Mouse (Mus musculus) cerebellum, adult 11 months (tissue): ENCODE data around the gene Pcbp2.

Experiments
- DNase-seq: peaks from one replicate; pipeline ENCODE4 v3.0.0; 2022

The Pcbp2 gene

DNA sequence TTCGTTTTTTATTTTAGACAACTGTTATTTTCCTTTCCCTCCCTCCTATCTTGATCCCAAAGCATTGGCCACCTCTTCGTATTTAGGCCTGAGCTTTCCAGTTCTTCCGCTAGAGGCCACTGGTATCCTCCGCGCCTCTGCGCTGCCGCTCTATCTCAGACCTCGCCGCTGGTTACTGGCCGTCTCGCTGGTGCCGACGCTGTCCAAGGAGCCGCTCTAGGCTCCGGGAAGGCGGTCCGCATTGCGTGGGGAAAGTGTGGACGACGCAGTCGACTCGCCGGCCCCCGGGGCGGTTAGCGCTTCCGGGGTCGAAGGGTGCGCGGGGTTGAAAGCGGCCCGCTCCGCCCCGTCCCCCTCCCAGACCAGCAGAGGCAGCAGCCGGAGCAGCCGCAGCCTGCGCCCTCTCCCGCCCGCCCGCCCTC is at the start of gene Pcbp2:
Gene Pcbp2, plus strand, starts transcription at position 357 of the 422 bp plus-strand sequence.
- DNase-seq = peak; percentile 95

- DNase-seq = no peak
Observed at GRCm38 (mm10) chr15:102420986-102421385, 49.4 kb upstream of the Pcbp2 start.

- no peak for DNase-seq
Observed at GRCm38 (mm10) chr15:102421437-102421836, 48.9 kb upstream of the Pcbp2 start.

GRCm38 (mm10) chr15:102423602-102424240 is 46.6 kb upstream of the Pcbp2 start:
- DNase-seq = no peak

GRCm38 (mm10) chr15:102424657-102425056 is 45.7 kb upstream of the Pcbp2 start:
- no peak for DNase-seq

DNA sequence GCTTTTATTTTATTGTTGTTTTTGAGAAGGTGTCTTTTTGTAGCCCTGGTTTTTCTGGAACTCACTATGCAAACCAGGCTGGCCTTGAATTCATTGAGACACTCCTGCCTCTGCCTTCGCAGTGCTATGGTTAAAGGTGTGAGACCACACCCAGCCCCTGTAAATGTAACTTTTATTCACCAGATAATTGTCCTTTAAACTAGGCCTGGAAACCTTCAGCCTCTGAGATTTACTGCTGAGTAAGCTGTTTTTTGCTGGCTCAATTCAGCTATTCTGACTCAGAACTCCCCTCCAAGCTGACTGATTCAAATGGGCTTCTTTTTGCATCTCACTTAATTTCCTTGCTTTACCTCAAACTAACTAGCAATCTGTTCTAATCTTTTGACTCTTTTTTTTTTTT is 43.4 kb upstream of the Pcbp2 start:
- DNase-seq = no peak

- DNase-seq = no peak
Observed at GRCm38 (mm10) chr15:102432046-102432445, 38.3 kb upstream of the Pcbp2 start.

DNA sequence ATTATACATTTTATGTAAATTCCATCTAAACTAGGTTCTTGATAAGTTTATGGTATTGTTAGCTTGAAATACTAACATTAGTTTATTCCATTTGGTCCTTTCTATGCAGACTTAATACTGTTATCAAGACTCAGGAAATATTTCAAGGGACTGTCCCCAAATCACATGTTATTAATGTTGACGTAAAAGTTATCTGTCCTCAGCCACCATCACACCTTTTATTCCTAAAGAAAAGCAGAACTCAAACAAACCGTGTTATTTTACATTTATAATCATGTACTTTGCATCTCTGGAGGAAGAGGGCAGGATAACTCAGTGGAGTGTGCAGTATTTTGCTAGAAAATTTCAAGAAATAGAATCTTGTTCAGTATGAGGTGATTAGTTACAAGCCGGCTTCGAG is 37.2 kb upstream of the Pcbp2 start:
- DNase-seq = no peak

- DNase-seq = peak; percentile 74
Observed at GRCm38 (mm10) chr15:102442490-102442889, 27.8 kb upstream of the Pcbp2 start.

- DNase-seq = no peak
Observed at GRCm38 (mm10) chr15:102445146-102445545, 25.2 kb upstream of the Pcbp2 start, which contains the start of gene Amhr2. TSS of gene Amhr2 (plus strand) at chr15:102445367.

DNA sequence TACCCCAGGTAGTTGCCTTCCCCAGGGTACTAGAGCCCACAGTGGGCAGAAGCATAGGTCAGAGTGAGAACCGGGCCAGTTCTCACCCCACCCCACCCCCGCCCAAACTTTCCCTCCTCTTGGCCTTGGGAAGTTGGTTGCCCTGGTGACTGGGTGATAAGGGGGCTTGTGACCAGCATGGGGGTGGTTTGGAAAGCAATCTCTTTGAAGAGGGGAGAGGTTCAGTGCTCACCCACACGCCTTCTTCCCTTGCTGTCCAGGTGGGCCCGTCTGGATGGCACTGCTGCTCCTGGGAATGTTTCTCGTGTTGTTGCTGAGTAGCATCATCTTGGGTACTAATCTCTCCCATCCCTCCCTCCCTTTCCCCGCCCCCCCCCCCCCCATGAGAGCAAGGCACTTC is 23.9 kb upstream of the Pcbp2 start:
- no peak for DNase-seq

DNA sequence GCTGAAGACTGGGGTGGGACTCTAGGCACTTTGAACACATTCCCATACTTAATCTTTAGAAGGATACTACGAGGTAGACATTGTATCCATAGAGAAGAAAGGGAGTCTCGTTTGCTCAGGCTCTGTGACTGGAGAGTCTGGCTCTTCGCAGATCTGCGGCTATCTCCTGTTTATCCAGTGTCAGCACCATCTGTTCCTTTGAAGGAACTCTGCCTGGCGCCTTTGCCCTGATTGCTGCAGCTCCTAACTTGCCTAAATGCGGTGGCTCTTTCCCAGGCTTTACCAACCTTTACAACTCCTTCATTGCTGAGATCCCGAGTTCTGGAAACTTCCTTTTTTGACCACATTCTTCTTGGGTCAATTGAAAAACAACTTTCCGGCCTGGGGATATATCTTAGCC is 21.0 kb upstream of the Pcbp2 start:
- DNase-seq = no peak

GRCm38 (mm10) chr15:102450928-102451327 is 19.4 kb upstream of the Pcbp2 start:
- no peak for DNase-seq

DNA sequence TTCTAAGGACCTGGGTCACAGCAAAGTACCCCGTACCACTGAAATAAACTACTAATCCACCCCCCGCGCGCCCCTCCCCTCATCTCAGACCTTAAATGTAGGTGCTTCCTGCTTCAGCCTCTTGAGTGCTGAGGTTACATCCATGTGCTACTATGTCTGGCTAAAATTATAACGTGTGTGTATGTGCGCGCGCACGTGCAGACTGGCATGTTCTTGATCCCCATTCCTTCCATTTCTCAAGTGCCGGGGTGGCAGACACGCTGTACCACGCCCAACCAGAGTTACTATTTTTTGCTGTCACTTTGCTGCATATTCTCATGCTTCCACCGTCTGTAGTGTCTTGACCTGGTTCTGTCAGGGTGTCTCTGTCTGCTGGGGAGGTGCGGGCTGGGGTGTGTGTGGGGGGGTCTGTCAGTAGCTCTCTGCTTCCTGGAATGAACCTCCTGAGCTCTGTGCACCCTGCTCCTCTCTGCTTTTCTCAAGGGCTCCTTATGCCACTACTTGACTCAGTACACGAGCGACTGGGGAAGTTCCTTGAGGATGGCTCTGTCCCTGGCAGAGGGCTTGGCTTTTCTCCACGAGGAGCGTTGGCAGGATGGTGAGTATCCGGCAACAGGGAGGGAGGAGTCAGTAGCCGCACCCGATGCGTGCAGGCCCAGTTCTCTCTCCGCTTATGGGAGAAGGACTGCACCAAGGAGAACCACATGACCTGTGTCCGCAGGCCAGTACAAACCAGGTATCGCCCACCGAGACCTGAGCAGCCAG is 18.5 kb upstream of the Pcbp2 start:
- DNase-seq = no peak

GRCm38 (mm10) chr15:102455993-102456392 is 14.3 kb upstream of the Pcbp2 start:
- no peak for DNase-seq

- no peak for DNase-seq
Observed at GRCm38 (mm10) chr15:102458050-102458736, 12.1 kb upstream of the Pcbp2 start.

DNA sequence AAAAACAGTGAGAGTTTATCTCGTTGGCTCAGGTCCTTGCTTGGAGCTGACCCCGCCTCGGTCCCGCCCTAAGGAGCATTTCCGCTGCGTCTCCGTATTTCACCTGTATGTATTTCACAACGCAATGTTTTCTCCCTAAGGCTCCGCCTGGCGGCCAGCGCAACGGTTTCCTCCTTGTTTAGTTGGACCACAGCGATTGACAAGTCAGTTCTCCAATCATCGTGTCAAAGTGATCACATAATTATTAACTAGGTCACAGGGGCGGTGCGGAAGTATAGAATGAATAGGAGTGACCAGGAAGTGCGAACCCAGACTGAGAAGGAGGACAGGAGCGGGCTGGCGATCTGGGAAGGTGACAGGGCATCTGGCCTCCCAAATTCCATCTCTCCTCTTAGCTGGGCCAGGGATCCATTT is 11.4 kb upstream of the Pcbp2 start, which contains the start of gene Prr13:
Gene Prr13, plus strand, starts transcription at position 125 of the 414 bp plus-strand sequence.
- DNase-seq = peak; percentile 94

DNA sequence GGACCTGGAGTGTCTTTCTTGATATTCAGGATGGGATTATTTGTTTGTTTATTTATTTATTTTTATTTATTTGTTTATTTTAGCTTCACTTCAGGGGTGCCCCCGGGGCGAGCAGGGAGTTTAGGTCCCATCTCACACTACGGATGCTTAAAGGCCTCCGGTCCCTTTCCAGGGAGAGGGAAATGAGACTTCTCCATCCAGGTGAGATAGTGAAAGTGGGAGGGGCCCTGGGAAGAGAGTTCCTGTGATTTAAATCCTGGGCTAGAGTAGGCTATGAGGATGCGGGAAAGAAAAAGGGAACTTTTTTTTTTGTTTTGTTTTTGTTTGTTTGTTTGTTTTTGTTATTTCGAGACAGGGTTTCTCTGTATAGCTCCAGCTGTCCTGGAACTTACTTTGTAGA is 11.0 kb upstream of the Pcbp2 start:
- DNase-seq = no peak

DNA sequence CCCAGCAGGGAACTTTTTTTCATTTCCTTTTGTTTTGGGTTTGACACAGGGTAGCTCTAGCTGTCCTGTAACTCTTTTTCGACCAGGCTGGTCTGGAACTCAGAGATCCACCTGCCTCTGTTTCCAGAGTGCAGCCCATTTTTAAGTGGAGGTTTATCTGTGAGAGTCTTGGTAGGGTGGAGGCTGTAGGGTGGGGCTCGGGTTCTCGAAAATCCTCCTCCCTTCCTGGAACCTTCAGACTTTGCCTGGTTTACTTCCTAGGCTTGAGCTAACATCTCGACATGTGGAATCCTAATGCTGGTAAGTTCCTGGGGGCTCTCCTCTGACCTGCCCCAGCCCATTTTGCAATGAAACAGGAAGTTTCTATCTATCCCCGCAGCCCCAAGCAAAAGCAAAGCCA is 10.5 kb upstream of the Pcbp2 start:
- DNase-seq = no peak

GRCm38 (mm10) chr15:102460409-102460808 is 9.9 kb upstream of the Pcbp2 start:
- no peak for DNase-seq

GRCm38 (mm10) chr15:102460971-102461370 is 9.4 kb upstream of the Pcbp2 start:
- DNase-seq = no peak

DNA sequence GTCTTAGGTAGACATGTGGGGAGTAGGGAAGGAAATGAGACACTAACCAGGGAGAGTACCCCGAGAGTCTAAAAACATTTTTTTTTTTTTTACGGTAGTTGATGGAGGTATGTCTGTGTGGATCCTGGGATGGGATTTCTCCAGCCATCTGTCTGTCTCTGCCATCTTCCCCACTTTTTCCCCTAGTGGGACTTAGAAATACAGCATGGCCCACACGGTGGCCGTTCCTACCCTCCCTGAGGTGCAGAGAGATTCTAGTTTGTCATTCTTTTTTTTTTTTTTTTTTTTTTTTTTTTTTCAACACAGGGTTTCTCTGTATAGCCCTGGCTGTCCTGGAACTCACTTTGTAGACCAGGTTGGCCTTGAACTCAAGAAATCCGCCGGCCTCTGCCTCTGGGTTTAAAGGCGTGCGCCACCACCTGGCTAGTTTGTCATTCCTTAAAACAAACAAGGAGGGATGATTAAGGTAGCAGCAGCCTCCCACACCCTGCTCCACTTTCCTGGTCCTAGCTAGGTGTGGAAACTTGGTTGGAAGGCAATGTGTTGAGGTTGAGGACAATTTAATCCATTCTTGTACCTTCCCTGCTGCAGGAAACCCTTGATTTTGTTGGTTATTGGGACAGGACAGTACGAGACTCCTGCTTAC is 8.8 kb upstream of the Pcbp2 start:
- DNase-seq = no peak

DNA sequence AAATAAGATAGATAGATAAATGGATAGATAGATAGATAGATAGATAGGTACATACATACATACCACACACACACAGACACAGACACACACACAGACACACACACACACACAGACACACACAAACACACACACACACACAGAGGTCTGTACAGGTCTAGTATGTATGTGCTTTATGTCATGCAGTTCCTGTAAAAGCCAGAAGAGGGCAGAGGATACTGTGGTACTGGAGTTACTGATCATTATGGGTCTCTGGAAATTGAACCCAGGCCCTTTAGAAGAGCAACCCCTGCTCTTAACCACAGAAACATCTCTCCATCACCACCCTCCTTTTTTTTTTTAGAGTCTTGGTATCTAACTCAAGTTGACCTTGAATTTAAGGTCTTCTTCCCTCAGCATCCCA is 6.7 kb upstream of the Pcbp2 start:
- DNase-seq = no peak
